Mouse (Mus musculus): ENCODE data around the gene Gm20662.
"Not testable (repeated sequence)": the region's sequence is repeated elsewhere in the genome, so short reads cannot be mapped to it uniquely, and the experiment has no call there.

Gene Gm20662

DNA sequence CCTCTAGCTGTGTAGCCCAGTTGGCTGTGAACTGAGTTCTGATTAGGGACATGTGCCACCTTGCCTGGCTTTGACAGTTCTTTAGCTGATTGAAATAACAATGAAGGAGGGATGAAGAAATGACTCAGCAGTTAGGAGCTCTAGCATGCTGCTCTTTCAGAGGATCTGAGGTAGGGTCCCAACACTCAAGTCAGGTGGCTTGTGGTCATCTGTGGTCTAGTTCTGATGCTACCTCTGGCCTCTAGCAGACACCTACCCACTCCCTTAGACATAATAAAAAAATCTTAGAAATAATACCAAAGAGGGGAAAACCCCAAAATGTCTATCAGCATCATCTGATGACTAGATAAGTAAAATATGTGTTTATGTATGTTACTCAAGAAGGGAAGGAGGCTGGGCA lies 14.2 kb downstream of the Gm20662 start:
- DNase-seq (ENCODE audit: low read depth): no peak

DNA sequence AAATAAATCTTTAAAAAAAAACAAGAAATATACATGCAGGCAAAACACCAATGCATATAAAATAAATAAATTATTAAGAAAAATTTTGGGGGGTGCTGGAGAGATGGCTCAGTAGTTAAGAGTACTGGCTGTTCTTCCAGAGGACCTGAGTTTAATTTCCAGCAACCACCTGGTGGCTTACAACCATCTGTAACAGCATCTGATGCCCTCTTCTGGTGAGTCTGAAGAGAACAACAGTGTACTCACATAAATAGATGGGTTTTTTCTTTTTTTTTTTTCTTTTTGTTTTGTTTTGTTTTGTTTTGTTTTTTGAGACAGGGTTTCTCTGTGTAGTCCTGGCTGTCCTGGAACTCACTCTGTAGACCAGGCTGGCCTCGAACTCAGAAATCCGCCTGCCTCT lies 17.4 kb downstream of the Gm20662 start:
- DNase-seq (ENCODE audit: low read depth): not testable (repeated sequence)

DNA sequence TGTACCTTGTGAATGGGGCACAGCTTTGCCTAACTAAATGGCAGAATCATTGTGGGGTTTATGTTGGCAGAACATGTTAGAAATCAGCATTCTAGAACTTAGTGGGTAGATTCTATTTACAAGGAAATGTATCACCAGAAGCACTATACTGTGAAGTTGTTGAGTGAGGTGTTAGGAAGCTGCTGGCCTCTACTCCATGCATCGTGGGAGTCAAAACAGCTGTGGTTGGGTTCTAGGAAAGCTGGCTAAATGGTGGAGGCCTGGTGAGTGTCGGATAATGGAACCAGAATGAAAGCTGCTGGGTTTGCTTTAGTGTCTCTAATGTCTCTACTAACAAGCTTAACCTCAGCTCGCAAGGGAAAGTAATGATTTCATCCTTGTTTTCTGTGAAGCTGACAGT lies 21.0 kb downstream of the Gm20662 start:
- no peak for DNase-seq (ENCODE audit: low read depth)

DNA sequence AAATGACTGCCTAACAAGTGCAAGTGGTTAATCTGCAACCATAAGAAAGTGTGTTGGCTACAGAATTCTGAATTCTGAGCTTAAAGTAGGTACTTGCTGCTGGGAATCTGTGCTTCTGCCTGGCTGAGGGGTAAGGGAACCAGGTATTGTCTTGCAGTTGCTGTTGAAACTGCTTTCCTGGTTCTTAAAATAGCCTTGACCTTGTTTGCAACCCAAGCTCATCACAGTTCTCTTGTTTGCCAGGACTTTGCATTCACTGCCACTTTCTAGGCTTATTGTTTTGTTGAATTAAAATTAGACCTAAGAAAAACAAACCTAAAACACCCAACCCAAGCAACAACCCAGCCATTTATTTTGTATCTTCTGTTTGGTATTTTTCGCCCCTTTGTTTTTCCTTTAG lies 24.6 kb downstream of the Gm20662 start:
- DNase-seq (ENCODE audit: low read depth): no peak

DNA sequence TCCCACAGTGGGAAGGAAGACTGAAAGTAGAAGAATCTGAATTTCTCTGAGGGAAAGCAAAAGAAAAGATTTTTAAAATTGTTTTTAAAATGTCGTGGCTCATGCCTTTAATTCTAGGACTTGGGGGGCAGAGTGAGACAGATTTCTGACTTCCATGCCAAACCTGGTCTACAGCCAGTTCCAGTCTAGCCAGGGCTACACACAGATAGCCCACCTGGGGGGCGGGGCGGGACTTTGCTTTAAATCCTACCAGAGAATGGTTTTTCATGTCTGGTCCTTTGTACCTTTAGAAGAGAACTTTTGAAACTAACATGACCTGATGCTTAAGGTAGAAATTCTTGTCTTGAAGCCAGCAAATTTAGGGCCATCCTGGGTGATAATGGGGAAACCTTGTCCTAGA lies 27.1 kb downstream of the Gm20662 start:
- no peak for DNase-seq (ENCODE audit: low read depth)

DNA sequence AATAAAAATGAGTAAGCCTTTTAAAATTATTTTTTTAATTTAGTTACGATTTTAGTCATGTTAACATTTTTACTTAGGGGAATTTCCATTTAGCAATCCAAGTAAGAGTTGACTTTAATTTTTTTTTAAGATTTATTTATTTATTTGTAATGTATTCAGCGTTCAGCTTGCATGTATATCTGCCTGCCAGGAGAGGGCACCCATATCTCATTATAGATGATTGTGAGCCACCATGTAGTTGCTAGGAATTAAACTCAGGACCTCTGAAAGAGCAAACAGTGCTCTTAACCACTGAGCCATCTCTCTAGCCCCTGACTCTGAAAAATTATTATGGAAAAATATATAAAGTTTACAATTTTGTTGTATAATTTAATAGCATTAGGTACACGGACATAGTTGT lies 30.4 kb downstream of the Gm20662 start:
- no peak for DNase-seq (ENCODE audit: low read depth)

DNA sequence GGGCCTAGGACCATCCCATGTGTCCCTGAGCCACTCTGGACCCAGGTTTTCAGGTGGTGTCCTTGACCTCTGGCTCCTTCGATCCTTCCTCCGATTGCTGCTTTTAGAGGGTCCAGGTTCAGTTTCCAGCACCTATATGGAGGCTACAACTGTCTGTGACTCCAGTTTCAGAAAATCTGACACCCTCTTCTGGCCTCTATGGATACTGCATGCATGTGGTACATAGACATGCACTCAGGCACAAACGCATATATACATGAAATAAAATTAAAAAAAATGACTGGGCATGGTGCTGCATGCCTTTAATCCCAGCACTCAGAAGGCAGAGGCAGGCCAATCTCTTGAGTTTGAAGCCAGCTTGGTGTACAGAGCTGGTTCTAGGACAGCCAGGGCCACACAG lies 31.7 kb downstream of the Gm20662 start:
- no peak for DNase-seq (ENCODE audit: low read depth)

DNA sequence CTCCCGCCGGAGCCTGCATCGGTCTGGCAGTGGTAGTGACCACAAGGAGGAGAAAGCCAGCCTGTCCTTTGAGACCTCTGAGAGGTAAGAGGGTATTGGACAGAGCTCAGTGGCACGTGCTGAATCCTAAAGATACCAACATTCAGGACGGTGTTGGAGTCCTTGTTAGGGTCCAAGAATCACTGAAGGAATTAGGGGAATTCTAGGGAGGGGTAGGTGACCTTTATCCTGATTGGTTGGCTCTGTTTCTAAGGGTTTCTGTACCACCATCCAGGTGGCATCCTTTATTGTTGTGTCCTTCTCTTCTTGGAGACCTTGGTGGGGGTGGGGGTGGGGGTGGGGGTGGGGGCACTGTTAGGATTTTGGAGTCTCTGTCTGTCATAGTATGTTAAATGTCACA lies 36.0 kb downstream of the Gm20662 start:
- DNase-seq (ENCODE audit: low read depth): no peak

DNA sequence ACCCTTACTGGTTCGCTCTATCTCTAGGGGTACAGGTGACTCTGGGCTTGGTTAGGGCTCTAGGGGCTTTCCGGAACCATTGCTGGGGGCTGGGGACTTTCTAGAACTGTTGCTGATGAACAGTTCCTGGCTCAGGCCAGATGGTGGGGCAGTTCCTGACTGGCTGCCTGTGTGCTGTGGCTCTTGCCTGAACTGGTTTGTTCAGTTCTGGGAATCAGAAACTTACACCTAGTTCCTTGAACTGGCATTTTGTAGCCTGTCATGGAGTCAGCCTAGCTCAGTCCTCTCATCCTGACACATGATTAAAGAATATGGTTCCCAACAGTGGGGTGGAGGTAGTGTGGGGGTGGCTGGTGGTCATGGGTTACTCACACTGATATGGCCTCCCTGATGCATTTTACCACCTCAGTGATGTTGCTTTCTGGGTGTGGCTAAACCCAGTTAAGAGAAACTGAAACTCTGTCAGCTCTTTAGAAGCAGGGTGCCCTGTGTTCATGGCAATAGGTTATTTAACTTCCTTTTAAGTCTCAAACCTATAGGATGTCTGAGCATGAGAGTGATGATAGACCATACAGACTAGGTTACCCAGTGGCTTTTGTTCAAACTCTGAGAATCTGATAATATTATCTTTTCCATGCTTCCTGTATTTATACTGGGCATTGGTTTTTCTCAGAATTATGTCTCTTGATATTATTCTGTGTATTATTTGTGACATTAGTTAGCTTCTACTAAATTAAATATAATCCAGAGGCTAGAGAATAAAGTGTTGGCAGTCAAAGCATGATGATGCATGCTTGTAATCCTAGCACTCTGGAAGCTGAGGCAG lies 39.4 kb downstream of the Gm20662 start:
- DNase-seq (ENCODE audit: low read depth): no peak

DNA sequence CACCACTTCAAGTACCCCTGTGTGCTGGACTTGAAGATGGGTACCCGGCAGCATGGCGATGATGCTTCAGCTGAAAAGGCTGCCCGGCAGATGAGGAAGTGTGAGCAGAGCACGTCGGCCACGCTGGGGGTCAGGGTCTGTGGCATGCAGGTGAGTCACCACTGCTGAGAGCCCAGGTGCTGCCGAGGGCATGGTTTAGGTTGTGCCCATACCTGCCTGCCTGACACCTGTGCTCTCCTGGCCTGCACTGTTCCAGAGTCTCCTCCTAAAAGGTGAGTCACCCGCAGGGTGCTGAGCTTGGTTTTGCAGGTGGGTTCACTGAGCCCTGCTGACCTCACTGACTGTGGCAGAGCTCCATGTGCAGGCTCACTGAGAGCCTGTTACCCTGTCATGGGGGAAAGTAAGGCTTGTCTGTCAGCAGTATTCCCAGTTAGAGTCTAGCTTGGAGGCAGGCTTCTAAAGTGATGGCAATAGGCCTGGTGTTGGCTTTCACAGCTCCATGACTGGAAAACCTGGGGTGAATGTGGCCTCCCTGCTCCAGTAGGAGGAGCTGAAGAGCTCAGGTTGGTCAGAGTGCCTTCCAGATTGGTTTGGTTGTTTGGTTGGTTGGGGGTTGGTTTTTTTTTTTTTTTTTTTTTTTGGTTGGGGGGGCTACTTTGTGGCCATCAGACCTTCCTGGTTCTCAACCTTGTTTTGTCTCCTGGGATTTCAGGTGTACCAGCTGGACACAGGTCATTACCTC lies 48.8 kb downstream of the Gm20662 start:
- no peak for DNase-seq (ENCODE audit: low read depth)

DNA sequence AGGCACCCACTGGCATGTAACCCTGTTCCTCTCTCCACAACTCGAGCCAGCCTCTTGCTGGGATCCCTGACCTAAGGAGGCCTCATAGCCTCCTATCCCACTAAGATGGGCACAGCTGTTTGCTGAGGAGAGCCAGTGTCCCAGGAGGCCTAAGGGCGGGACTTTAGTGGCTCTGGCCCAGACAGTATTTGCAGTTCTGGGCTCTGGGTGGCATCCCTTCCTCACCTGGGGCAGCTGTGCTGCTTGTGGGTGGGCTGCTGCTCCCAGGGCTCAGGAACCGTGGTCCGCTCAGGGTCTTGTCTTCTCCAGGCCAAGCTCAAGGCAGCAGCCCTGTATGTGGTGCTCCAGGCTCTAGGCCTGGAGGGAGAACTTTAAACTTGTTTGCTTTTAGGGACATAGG lies 50.4 kb downstream of the Gm20662 start:
- DNase-seq (ENCODE audit: low read depth): no peak

DNA sequence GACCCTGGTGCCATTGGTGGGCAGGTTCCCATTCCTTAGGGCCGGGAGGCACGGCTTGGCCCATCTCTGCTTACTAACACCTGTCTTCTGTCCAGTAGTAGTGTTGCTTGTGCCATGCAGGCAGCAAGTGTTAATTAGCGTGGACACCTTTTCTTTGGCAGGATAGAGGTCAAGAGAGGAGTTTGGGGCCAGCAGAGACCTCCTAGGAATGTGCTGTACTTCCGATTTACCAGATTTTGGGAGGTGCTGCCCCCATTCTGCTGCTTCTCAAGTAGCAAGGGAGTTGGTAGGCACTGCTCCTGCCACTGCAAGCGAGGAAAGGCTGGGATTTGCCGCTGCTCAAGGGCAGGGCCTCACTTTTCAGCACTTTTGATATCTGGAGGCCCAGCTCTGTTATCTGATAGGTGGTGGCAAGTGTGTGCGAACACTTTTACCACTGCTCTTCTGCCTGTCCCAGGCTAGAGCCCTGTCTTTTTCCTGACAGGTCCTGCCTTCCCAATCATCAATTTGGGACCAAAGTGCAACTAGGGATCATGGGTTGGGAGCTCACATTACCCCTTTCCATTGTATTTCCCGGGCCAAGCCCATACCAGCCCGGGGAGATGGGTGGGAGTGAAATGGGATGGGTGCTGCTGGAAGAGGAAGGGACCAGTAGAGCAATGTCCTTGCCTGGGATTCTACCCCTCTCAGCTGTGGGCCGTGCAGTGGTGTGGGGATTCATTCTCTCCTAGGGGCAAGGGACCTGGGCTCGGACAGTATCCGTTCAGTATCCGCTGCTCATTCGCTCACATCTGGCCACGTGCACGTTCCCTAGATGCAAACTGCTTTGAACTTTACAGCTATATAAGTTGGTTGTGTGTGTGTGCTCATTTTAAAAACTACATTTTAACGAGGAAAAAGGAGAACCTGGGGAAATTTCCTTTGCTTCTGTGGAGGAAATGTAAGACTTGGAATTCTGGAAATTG lies 51.7 kb downstream of the Gm20662 start:
- no peak for DNase-seq (ENCODE audit: low read depth)

DNA sequence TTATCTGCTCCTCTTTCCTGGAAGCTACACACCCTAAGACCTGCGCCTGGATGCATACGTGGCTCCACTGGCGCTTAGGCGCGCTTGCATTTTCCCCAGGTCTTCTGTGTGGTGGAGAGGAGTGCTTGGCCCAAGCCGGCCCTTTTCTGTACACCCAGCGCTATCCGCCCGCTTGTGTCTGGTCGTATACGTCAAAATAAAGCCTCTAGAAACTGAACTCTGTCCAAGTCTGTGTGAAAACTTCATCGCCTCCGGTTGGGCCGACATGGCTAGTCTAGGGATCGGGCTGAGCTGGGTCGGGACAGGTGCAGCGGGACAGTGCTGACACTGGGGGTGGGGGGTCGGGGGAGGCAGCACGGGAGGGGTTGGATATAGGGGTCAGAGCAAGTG lies 52.4 kb downstream of the Gm20662 start:
- no peak for DNase-seq (ENCODE audit: low read depth)

DNA sequence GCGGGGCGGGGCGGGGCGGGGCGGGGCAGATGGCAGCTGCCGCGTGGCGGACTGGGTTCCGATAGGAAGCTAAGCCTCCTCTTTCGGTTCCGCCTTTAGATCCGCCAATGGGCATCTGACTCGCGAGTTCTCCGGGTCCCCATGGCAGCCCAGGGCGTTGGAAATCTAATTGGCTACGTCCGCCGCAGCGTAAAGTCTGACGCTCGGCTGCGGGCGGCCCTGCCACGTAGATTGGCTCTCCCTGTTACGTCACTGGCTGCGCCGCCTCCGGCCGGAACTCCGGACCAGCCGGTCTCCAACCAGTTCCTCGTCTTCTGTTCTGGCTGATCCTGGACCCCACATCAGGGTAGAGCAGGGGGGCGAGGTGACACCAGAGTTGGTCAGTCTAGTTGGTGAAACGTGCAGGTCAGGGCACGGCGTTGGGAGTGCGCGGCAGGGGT lies 52.9 kb downstream of the Gm20662 start, which contains the start of gene Gmppb:
TSS of gene Gmppb (plus strand) at position 227 of the 440 bp plus-strand sequence.
- DNase-seq (ENCODE audit: low read depth): peak; percentile 95

DNA sequence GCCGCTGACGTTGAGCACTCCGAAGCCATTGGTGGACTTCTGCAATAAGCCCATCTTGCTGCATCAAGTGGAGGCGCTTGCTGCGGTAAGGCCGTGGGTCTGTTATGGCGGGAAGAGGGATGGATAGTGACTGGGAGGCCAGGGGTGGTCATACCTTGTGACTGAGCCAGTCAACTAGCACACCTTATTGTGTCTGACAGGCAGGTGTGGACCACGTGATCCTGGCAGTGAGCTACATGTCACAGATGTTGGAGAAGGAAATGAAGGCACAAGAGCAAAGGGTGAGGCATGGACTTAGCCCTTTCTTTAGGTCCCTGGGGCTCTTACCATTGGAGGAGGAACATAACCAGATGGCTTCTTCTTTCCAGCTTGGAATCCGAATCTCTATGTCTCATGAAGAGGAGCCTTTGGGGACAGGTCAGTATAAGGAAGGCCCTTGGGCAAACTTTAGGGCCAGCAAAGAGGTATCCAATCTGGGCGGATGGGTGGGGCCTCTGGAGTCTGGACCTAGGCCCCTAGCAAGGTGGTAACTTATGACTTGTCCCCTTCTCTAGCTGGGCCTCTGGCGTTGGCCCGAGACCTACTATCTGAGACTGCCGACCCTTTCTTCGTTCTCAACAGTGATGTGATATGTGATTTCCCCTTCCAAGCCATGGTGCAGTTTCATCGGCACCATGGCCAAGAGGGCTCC lies 53.6 kb downstream of the Gm20662 start:
- DNase-seq (ENCODE audit: low read depth): no peak

DNA sequence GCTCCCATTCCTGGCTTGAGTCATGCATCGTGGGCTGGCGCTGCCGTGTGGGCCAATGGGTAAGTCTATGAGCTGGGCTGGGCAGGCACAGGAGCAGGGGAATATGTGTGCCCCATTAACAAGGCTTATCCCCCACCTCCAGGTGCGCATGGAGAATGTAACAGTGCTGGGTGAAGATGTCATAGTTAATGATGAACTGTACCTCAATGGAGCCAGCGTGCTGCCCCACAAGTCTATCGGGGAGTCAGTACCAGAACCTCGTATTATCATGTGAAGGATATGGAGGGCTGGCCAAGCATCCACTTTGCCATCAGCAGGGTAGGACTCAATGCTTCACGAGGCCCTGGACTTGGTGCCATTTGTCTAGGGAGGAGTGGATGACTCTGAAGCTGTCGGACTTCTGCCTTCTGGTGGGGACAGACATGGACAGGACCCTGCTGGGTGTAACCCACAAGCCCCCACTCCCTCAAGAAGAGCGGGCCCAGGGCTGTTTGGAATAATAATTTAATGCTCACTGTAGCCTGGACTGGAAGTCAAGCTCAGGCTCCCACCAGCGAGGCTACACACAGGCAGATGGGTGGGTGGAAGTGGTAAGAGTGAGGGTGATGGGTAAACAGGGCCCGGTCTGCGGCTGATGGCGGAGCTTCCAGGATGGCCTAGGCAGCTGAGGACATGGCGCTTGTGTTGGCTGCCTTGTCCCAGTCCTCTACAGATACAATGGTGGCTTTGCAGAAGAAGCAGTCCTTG lies 55.2 kb downstream of the Gm20662 start:
- no peak for DNase-seq (ENCODE audit: low read depth)

DNA sequence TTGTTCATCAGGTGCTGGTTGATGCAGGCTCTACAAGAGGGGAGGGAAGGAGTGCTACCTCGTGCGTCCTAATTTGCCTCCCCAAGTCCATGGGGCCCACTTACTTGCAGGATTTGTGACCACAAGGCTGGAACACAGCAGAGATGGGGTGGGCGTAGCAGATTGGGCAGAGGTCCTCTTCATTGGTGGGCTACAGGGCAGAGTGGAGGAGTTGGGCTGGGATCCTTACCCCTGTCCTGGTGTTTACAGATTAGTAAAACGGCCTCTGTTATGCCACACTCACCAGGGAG lies 55.7 kb downstream of the Gm20662 start:
- no peak for DNase-seq (ENCODE audit: low read depth)

DNA sequence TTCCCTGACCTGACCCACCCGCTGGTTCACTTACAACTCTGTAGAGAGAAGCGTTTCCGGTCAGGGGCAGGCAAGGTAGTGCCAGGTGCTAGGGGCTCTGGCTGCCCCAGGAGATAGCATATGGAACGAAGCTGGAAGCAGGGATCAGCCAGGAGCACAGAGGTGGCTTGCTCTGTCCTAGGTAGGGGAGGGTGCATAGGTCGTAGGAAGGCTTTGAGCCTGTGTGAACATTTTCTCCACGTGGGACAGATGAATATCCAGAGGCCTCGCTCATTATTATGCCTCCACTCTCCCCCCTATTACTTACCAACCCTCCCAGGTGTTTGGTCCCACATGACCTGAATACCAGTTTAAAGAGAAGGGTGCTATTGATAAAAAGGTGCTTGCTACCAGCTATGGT lies 56.3 kb downstream of the Gm20662 start:
- DNase-seq (ENCODE audit: low read depth): no peak

DNA sequence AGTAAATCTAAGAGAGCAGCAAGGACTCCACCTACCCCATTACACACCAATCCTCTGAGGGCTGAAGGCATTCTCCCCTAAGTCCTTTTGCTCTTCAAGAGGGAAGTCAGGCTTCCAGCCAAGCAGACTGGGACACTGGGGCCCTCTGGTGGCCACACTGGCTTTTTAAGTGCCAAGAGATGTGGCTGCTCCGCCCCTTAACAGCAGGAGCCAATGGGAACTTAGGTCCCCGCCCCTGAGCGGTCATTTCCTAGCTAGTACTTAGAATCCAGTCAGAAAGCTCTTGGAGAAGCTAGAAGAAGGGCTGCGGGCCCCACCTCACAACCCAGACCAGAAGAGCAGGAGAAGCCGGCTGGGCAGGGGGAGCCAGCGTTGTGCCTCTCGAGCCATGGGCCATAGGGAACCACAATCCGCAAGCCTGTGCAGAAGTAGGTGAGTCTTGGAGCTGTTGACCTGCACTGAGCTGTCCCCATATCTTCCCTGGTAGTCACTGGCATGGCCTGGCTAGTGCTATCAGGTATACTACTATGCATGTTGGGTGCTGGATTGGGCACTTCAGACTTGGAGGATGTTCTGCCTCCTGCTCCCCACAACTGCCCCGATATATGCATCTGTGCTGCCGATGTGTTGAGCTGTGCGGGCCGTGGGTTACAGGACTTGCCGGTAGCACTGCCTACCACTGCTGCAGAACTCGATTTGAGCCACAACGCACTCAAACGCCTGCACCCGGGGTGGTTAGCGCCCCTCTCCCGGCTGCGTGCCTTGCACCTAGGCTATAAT lies 56.9 kb downstream of the Gm20662 start, which contains the start of gene Amigo3:
TSS of gene Amigo3 (plus strand) at position 275 of the 780 bp plus-strand sequence.
- peak; percentile 93 for DNase-seq (ENCODE audit: low read depth)

DNA sequence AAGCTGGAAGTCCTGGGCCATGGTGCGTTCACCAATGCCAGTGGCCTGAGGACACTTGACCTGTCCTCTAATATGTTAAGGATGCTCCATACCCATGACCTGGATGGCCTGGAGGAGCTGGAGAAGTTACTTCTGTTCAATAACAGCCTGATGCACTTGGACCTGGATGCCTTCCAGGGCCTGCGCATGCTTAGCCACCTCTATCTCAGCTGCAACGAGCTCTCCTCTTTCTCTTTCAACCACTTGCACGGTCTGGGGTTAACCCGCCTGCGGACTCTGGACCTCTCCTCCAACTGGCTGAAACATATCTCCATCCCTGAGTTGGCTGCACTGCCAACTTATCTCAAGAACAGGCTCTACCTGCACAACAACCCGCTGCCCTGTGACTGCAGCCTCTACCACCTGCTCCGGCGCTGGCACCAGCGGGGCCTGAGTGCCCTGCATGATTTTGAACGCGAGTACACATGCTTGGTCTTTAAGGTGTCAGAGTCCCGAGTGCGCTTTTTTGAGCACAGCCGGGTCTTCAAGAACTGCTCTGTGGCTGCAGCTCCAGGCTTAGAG lies 57.6 kb downstream of the Gm20662 start:
- no peak for DNase-seq (ENCODE audit: low read depth)

Measured in fibroblast of lung, adult 2 months (primary cell).